Mouse (Mus musculus) lung, postnatal 36 days (tissue): ENCODE data around the gene Prm3.
A peak's percentile ranks its signal among the peaks of the same experiment; 100 is the strongest.

Experiments used
- DNase-seq: peaks from one replicate; pipeline ENCODE4 v3.0.0; 2022; ENCODE audit warnings: mixed read lengths

The Prm3 gene

DNA sequence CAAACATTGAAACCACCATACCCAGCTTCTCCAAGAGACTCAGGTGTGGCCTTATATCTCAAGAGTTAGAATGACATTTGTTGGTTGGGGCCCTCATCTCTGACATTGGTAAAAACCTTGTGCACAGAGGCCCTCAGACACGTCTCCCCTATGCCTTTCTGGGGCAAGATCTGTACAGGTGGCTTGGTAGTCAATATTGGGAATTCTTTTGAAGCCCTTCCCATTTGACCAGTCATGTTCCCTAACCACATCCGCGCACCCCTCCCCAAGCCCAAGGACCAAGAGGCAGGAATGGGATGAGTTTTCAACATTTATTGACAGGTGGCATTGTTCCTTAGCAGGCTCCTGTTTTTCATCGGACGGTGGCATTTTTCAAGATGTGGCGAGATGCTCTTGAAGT, 5.3 kb upstream of the Prm3 start, which contains the start of gene Prm2:
Gene Prm2, minus strand, starts transcription at position 101 of the 400 bp plus-strand sequence.
- no peak for DNase-seq

GRCm38 (mm10) chr16:10788866-10789265, 1.8 kb downstream of the Prm3 start:
- DNase-seq = no peak

GRCm38 (mm10) chr16:10788271-10788670, 2.4 kb downstream of the Prm3 start, which contains the start of gene Tnp2:
Gene Tnp2, minus strand, starts transcription at chr16:10788660.
- no peak for DNase-seq

DNA sequence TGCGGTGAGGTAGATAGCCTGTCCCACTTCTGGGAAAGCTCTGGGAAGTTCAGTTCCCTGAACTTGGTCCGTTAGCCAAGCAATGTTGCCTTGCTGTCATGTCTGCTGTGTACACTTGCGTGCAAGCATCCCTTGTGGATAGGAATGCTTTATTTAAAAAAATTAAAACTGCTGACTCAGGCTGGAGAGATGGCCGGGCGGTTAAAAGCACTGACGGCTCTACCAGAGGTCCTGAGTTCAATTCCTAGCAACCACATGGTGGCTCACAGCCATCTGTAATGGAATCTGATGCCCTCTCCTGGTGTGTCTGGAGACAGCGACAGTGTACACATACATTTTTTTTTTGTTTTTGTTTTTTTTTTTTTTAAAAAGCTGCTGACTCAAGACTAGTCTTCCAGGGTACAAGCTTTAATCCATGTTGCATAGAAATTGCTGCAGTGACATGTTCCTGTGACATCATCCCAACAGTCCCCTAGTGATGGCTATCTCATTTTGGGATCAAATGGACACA, 3.1 kb downstream of the Prm3 start:
- DNase-seq = no peak

DNA sequence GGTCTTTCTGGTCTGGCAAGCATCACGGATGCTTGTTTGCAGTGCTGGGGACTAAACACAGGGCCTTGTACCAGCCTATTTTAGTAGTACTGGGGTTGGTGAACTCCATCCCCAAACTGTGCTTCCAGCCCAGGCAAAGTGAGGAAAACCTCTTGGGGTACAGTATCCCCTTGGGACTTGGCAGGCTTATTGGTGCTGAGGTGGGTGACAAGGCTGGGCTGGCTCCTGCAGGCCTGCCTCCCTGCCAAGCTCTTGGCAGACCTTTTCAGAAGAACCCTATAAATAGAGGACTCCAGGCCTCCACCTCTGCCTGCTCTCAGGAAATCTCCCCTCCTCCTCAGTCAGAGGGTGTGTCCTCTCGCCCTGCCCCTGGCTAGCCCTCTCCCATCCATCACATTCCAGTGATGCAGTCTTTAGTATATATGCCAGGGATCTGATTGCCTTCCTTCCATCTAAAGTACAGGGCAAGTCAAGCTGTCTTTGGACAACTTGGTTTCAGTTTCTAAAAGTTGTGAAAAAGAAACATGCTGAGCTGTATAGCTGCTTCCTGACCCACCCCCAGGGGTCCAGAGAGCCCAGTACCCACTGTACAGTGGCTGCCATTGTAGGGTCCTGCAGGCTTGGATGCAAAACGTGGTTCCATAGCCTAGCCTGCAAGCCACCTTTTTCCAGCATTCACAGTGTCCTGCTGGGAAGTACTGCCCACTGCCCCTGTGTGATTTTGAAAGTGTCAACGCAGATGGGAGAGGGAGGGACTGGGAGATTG, 3.7 kb downstream of the Prm3 start:
- DNase-seq = no peak

- DNase-seq = peak; percentile 95
Measured at GRCm38 (mm10) chr16:10786288-10786687, 4.4 kb downstream of the Prm3 start.

- DNase-seq = peak; percentile 93
Measured at GRCm38 (mm10) chr16:10785371-10786231, 5.1 kb downstream of the Prm3 start, which contains the start of gene Socs1. Gene Socs1, minus strand, starts transcription at chr16:10785536.

GRCm38 (mm10) chr16:10784793-10785370, 5.8 kb downstream of the Prm3 start:
- DNase-seq = peak; percentile 92

DNA sequence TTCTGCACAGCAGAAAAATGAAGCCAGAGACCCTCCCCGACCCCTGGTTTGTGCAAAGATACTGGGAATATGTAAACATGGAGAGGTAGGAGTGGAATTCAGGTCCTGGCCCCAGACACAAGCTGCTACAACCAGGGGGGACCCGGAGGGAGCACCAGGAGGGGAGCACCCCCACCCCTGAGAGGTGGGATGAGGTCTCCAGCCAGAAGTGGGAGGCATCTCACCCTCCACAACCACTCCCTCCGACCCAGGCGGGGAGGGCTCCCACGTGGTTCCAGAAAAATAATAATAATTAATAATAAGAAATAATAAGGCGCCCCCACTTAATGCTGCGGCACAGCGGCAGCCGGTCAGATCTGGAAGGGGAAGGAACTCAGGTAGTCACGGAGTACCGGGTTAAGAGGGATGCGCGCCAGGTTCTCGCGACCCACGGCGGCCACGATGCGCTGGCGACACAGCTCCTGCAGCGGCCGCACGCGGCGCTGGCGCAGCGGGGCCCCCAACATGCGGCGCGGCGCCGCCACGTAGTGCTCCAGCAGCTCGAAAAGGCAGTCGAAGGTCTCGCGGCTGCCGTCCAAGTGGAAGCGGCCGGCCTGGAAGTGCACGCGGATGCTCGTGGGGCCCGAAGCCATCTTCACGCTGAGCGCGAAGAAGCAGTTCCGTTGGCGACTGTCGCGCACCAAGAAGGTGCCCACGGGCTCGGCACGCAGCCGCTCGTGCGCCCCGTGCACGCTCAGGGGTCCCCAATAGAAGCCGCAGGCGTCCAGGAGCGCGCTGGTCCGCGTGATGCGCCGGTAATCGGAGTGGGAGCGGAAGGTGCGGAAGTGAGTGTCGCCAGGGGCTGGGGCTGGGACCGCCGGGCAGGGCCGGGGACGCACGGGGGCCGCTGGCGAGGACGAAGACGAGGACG, 6.6 kb downstream of the Prm3 start:
- peak; percentile 28 for DNase-seq

GRCm38 (mm10) chr16:10783451-10783850, 7.3 kb downstream of the Prm3 start:
- no peak for DNase-seq

- no peak for DNase-seq
Measured at GRCm38 (mm10) chr16:10783152-10783434, 7.6 kb downstream of the Prm3 start.

GRCm38 (mm10) chr16:10782377-10783151, 8.2 kb downstream of the Prm3 start:
- no peak for DNase-seq

DNA sequence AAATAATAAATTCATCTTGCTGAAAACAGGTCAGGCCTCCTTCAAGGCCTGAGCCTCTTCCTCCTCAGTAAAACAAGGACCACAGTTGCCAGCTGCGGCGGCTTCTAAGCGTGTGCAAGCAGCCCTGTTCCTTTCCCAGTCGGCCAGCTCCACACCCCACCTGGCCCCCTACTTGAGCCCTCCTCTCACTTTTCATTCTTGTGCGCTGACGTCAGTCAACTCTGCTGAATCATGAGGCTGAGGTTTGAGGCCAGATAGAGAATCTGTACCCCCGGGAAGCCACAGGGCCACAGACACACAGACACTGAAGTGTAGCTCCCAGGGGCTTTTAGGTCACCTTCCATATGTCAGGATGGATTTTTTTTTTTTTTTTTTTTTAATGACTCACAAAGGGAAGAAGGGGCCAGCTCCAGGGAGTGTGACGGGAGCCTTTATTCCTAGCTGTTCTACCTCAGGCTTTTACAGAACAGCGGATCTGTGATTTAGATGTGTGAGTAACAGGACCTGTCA, 8.8 kb downstream of the Prm3 start:
- DNase-seq = no peak

DNA sequence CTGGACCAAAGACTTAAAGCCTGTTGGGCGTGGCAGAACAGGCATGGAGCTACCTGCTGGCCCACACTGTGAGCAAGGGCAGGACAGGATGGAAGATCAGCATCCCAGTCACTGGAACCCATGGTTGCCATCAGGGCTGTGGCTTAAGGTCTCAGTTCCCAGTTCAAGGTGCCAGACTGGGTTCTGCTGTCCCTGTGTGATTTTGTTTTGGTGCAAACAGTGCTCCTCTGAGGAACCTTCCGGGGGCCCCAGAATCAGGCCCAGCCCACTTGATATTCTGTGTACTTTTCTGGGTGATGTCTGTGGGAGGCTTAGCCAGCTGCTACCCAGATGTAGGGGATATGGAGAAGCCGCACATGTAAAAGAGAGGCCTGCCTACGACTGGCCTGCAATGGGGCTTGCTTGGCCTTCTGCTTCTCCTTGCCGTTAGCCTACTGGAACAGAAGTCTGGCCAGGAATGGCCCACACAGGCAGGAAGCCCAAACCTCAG, 10.0 kb downstream of the Prm3 start:
- DNase-seq = no peak

- DNase-seq = no peak
Measured at GRCm38 (mm10) chr16:10777579-10778160, 13.0 kb downstream of the Prm3 start.

GRCm38 (mm10) chr16:10776322-10776721, 14.4 kb downstream of the Prm3 start:
- no peak for DNase-seq

DNA sequence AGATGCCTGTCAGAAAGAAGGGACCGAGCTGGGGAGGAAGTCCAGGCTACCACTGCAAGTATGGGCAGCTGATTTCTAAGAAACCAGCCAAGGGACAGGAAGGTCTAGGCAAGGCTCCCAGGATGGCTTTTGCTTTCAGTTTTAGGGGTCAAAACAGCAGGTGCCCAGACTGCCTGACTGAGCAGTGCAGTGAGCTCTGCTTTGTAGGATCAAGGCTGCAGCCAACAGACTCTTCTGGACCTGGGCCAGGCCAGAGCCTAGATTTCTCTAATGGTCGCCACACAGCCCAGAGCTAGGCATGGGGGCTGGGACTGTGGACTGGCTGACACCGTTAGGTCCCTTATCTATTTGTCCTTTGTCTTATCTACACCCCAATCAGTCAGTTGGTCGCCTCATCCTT, 16.0 kb downstream of the Prm3 start:
- no peak for DNase-seq

- DNase-seq = no peak
Measured at GRCm38 (mm10) chr16:10773543-10773942, 17.2 kb downstream of the Prm3 start.

DNA sequence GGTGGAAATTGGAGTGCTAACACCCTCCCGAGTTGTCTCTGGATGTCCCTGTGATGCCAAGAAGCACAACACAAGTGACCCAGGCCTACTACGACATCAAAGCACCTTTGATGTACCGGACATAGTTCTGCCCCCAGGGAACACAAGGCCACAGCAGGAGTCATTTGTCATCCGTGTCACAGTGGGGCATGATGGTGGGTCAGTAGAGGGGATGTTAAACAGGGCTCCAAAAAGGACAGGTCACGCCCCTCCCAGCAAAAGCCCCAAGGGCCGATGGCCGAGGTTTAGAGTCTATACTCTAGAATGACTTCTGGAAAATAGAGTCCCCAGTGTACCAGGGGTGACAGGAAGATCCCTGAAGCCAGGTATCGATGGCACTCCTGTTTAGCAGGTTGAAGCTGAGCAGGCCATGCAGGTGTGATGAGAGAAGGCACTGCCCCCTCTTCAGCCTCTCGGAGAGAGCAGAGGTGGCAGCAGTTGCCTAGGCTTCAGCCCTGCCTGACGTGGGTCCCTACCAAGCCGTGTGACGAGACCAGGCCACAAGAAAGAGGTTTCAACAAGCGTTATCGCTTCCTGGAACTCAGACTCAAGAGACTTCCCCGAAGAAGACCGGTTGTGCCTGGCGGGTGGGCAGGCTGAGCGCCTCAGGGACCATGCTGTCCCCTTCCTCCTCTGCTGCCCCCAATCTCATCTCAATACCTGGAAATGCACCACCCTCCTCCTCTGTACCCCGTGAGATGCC, 18.8 kb downstream of the Prm3 start:
- peak; percentile 42 for DNase-seq
